Mouse (Mus musculus) bone marrow macrophage, adult 2 months (primary cell): ENCODE measurements around the gene Agbl4. TPM values are rescaled to one million over a fixed set of nuclear protein-coding genes. Genes with fewer than 3 reads are reported as not detected.

Experiments used
- H3K27ac ChIP-seq: 2 replicates; pipeline ENCODE4 v1.5.1; 2012; ENCODE audit warnings: low read depth, low read length; ENCODE audit not compliant: insufficient read depth
- H3K4me1 ChIP-seq: 2 replicates; pipeline ENCODE4 v1.6.1; 2012; ENCODE audit warnings: low read length; ENCODE audit not compliant: control insufficient read depth, insufficient read depth
- H3K4me3 ChIP-seq: 2 replicates; pipeline ENCODE4 v1.5.1; 2012; ENCODE audit warnings: mild to moderate bottlenecking, low read length, moderate library complexity; ENCODE audit not compliant: insufficient read depth
- CTCF ChIP-seq: IDR thresholded peaks from 2 replicates; pipeline ENCODE4 v1.5.1; 2012; ENCODE audit warnings: low read depth, mild to moderate bottlenecking, low read length, moderate library complexity
- POLR2A ChIP-seq: IDR thresholded peaks from 2 replicates; pipeline ENCODE4 v1.6.1; 2012; ENCODE audit warnings: mild to moderate bottlenecking, low read depth, low read length, borderline replicate concordance
- polyA plus RNA-seq: library from polyadenylated mRNA; stranded (reverse); fragments of >200 nt; gene quantifications from 2 replicates; pipeline ENCODE4 v1.2.4, GENCODE M21; 2012; ENCODE audit not compliant: missing spikeins, insufficient read depth, insufficient read length

The Agbl4 gene
- polyA plus RNA-seq, 1 experiment, result not detected

- Histone ChIP-seq H3K4me3 (no peak overlapping the region), H3K4me1 (no peaks in the 10 kb centered on the region), H3K27ac (no peak overlapping the region)
- TF ChIP-seq CTCF (no peak), POLR2A (no peak)
Measured at GRCm38 (mm10) chr4:111502965-111503727, 1105.7 kb downstream of the Agbl4 start.

GRCm38 (mm10) chr4:111504952-111505351 is 1107.5 kb downstream of the Agbl4 start:
- H3K4me1 ChIP-seq, result no peaks in the 10 kb centered on the region
- TF ChIP-seq CTCF (no peak), POLR2A (no peak)
- H3K4me3 ChIP-seq, result no peak overlapping the region
- H3K27ac ChIP-seq, result no peak overlapping the region

GRCm38 (mm10) chr4:111510129-111510528 is 1112.7 kb downstream of the Agbl4 start:
- no peak overlapping the region for H3K27ac ChIP-seq
- H3K4me1 ChIP-seq, result no peaks in the 10 kb centered on the region
- TF ChIP-seq POLR2A (no peak), CTCF (no peak)
- H3K4me3 ChIP-seq, result no peak overlapping the region

GRCm38 (mm10) chr4:111513921-111514320 is 1116.5 kb downstream of the Agbl4 start:
- Histone ChIP-seq H3K4me3 (no peak overlapping the region), H3K4me1 (no peaks in the 10 kb centered on the region), H3K27ac (no peak overlapping the region)
- no peak for TF ChIP-seq POLR2A
- TF ChIP-seq CTCF, result no peak

GRCm38 (mm10) chr4:111516136-111516535 is 1118.7 kb downstream of the Agbl4 start:
- TF ChIP-seq CTCF, result no peak
- TF ChIP-seq POLR2A, result no peak
- Histone ChIP-seq H3K4me3 (no peak overlapping the region), H3K27ac (no peak overlapping the region), H3K4me1 (no peaks in the 10 kb centered on the region)

GRCm38 (mm10) chr4:111517063-111517792 is 1119.8 kb downstream of the Agbl4 start:
- no peak overlapping the region for H3K27ac ChIP-seq
- no peak for TF ChIP-seq CTCF
- no peak for TF ChIP-seq POLR2A
- no peaks in the 10 kb centered on the region for H3K4me1 ChIP-seq
- H3K4me3 ChIP-seq, result no peak overlapping the region

GRCm38 (mm10) chr4:111518191-111518590 is 1120.7 kb downstream of the Agbl4 start:
- Histone ChIP-seq H3K27ac (no peak overlapping the region), H3K4me3 (no peak overlapping the region), H3K4me1 (no peaks in the 10 kb centered on the region)
- TF ChIP-seq CTCF (no peak), POLR2A (no peak)

GRCm38 (mm10) chr4:111519267-111519666 is 1121.8 kb downstream of the Agbl4 start:
- TF ChIP-seq CTCF (no peak), POLR2A (no peak)
- H3K4me1 ChIP-seq, result no peaks in the 10 kb centered on the region
- no peak overlapping the region for H3K27ac ChIP-seq
- no peak overlapping the region for H3K4me3 ChIP-seq

GRCm38 (mm10) chr4:111520006-111520405 is 1122.5 kb downstream of the Agbl4 start:
- H3K27ac ChIP-seq, result no peak overlapping the region
- H3K4me3 ChIP-seq, result no peak overlapping the region
- TF ChIP-seq POLR2A (no peak), CTCF (no peak)
- H3K4me1 ChIP-seq, result no peaks in the 10 kb centered on the region

- TF ChIP-seq CTCF, result no peak
- Histone ChIP-seq H3K4me3 (no peak overlapping the region), H3K27ac (no peak overlapping the region), H3K4me1 (no peaks in the 10 kb centered on the region)
Measured at GRCm38 (mm10) chr4:111522974-111523373, 1125.5 kb downstream of the Agbl4 start.
